Mouse (Mus musculus): Measurements from ENCODE around the gene G3bp2. TPM values are rescaled to one million over a fixed set of nuclear protein-coding genes. Genes with fewer than 3 reads are reported as not detected.
A peak's percentile ranks its signal among the peaks of the same experiment; 100 is the strongest.
"Not testable (repeated sequence)": the region's sequence is repeated elsewhere in the genome, so short reads cannot be mapped to it uniquely, and the experiment has no call there.

G3bp2 gene
- 10 to 100 TPM; 57.9 to 59.4 TPM for total RNA-seq (2021)
- long read RNA-seq, experiment 1, full-length matches to known transcripts: 86 of 129 reads
- long read RNA-seq, experiment 1, partial matches to known transcripts: 4 of 129 reads
- long read RNA-seq, experiment 1, other reads (novel, unspliced or antisense): 39 of 129 reads
- long read RNA-seq, experiment 2, full-length matches to known transcripts: 92 of 121 reads
- long read RNA-seq, experiment 2, partial matches to known transcripts: 9 of 121 reads
- long read RNA-seq, experiment 2, other reads (novel, unspliced or antisense): 20 of 121 reads

- DNase-seq: peak; percentile 96
Observed at GRCm38 (mm10) chr5:92083417-92084038, at the start of gene G3bp2. Gene G3bp2 (minus strand): TSS chr5:92083719.

GRCm38 (mm10) chr5:92133006-92133405 lies 49.5 kb upstream of the G3bp2 start:
- DNase-seq: not testable (repeated sequence)

- DNase-seq: no peak
Observed at GRCm38 (mm10) chr5:92132127-92132526, 48.6 kb upstream of the G3bp2 start.

GRCm38 (mm10) chr5:92130040-92130682 lies 46.6 kb upstream of the G3bp2 start:
- no peak for DNase-seq

GRCm38 (mm10) chr5:92129321-92129768 lies 45.8 kb upstream of the G3bp2 start:
- no peak for DNase-seq

- DNase-seq: no peak
Observed at GRCm38 (mm10) chr5:92128570-92128969, 45.1 kb upstream of the G3bp2 start.

- no peak for DNase-seq
Observed at GRCm38 (mm10) chr5:92127751-92128150, 44.2 kb upstream of the G3bp2 start.

GRCm38 (mm10) chr5:92127141-92127625 lies 43.7 kb upstream of the G3bp2 start:
- no peak for DNase-seq

- no peak for DNase-seq
Observed at GRCm38 (mm10) chr5:92125446-92125845, 41.9 kb upstream of the G3bp2 start.

GRCm38 (mm10) chr5:92121636-92122035 lies 38.1 kb upstream of the G3bp2 start:
- DNase-seq: no peak

GRCm38 (mm10) chr5:92117823-92118403 lies 34.4 kb upstream of the G3bp2 start:
- peak; percentile 75 for DNase-seq

GRCm38 (mm10) chr5:92114939-92115338 lies 31.4 kb upstream of the G3bp2 start:
- DNase-seq: no peak

GRCm38 (mm10) chr5:92114223-92114622 lies 30.7 kb upstream of the G3bp2 start:
- DNase-seq: no peak

GRCm38 (mm10) chr5:92113484-92113883 lies 30.0 kb upstream of the G3bp2 start:
- DNase-seq: no peak

GRCm38 (mm10) chr5:92112585-92112984 lies 29.1 kb upstream of the G3bp2 start:
- DNase-seq: no peak

GRCm38 (mm10) chr5:92112175-92112574 lies 28.7 kb upstream of the G3bp2 start:
- DNase-seq: no peak

GRCm38 (mm10) chr5:92110818-92111355 lies 27.4 kb upstream of the G3bp2 start:
- DNase-seq: no peak

- no peak for DNase-seq
Observed at GRCm38 (mm10) chr5:92107282-92107681, 23.8 kb upstream of the G3bp2 start.

GRCm38 (mm10) chr5:92106327-92107125 lies 23.0 kb upstream of the G3bp2 start:
- DNase-seq: no peak

- no peak for DNase-seq
Observed at GRCm38 (mm10) chr5:92103816-92104415, 20.4 kb upstream of the G3bp2 start.

GRCm38 (mm10) chr5:92103062-92103461 lies 19.5 kb upstream of the G3bp2 start:
- DNase-seq: no peak
